Mouse (Mus musculus) lung, adult 2 months (tissue): ENCODE data around the gene Sema7a.

Experiments
- CTCF ChIP-seq: fragments of 200-500 bp; IDR thresholded peaks from 2 replicates; pipeline ENCODE4 v1.5.1; 2011; ENCODE audit warnings: mild to moderate bottlenecking, low read length, control low read depth; ENCODE audit not compliant: insufficient read depth
- POLR2A ChIP-seq: fragments of 200-500 bp; IDR thresholded peaks from 2 replicates; pipeline ENCODE4 v1.6.1; 2011; ENCODE audit warnings: low read depth, mild to moderate bottlenecking, control low read depth, low read length, borderline replicate concordance; ENCODE audit errors: extremely low read depth

DNA sequence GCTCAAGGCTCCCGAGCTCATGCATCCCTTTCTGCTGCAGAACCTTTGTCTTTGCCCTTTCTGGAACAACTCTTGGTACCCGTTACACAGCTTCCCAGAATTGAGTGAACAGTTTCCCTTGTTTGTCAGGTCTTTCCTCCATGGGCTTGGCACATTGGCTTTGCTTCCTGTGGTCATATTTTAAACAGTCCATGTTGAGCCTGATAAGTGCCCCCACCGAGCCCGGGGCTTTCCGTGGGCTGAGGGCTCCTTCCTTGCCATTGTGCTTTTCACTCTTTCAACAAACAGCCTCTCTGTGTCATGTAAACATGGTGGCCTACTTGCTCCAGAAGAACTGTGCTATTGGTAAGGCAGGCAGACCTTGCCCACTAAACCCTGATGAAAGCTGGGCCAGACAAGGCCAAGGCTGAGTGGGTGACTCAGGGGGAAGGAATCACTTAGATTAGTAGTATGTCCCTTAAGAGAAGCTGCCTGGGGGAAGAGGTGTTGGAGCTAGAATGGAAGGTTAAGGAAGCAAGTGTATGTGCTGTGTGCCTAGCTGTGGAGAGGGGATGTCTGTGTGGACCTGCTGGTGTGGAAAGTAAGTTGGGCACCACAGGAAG lies 8.6 kb upstream of the Sema7a start:
- no peak for TF ChIP-seq CTCF
- no peak for TF ChIP-seq POLR2A
